Mouse (Mus musculus) myocyte (in vitro differentiated cells): ENCODE measurements around the gene Insc. TPM values are rescaled to one million over a fixed set of nuclear protein-coding genes. Genes with fewer than 3 reads are reported as not detected.

Experiments
- H3K27me3 ChIP-seq: one replicate; pipeline ENCODE4 v1.6.1; 2011; ENCODE audit not compliant: control insufficient read depth, insufficient read depth, insufficient read length
- H3K36me3 ChIP-seq: one replicate; pipeline ENCODE4 v1.6.1; 2011; ENCODE audit not compliant: control insufficient read depth, insufficient read depth
- H3K4me2 ChIP-seq: one replicate; pipeline ENCODE4 v1.6.1; 2011; ENCODE audit warnings: low read depth, control low read depth
- H3K4me3 ChIP-seq: one replicate; pipeline ENCODE4 v1.5.1; 2011; ENCODE audit warnings: mild to moderate bottlenecking, control low read depth, moderate library complexity
- H3K79me2 ChIP-seq: one replicate; pipeline ENCODE4 v1.6.1; 2011; ENCODE audit not compliant: control insufficient read depth, insufficient read depth
- H3ac ChIP-seq: one replicate; pipeline ENCODE4 v1.6.1; 2011; ENCODE audit not compliant: control insufficient read depth, insufficient read length
- CEBPB ChIP-seq: IDR thresholded peaks from 2 replicates; pipeline ENCODE4 v1.6.1; 2011; ENCODE audit warnings: mild to moderate bottlenecking, moderate library complexity; ENCODE audit not compliant: poor library complexity, insufficient read depth, severe bottlenecking
- E2F4 ChIP-seq: IDR thresholded peaks from one replicate; pipeline ENCODE4 v1.6.1; 2011; ENCODE audit warnings: mild to moderate bottlenecking, control low read depth, moderate library complexity; ENCODE audit not compliant: insufficient read depth
- MAX ChIP-seq: IDR thresholded peaks from one replicate; pipeline ENCODE4 v1.6.1; 2011; ENCODE audit warnings: low read depth, mild to moderate bottlenecking, control low read depth
- MYOD1 ChIP-seq, 3 experiments: IDR thresholded peaks; one replicate each; pipeline ENCODE4 v1.6.1; 2011; ENCODE audit warnings: control low read depth in 2 of 3, low read depth in 2 of 3, mild to moderate bottlenecking in 2 of 3, moderate library complexity in 1 of 3; ENCODE audit not compliant: insufficient read length in 2 of 3, control insufficient read depth in 1 of 3
- MYOG ChIP-seq, 3 experiments: IDR thresholded peaks; one replicate each; pipeline ENCODE4 v1.6.1; 2011; ENCODE audit warnings: control low read depth in 2 of 3, low read depth in 2 of 3, mild to moderate bottlenecking in 2 of 3; ENCODE audit not compliant: insufficient read length in 2 of 3, control insufficient read depth in 1 of 3, insufficient read depth in 1 of 3
- POLR2A ChIP-seq: IDR thresholded peaks from one replicate; pipeline ENCODE4 v1.6.1; 2011; ENCODE audit warnings: low read depth, mild to moderate bottlenecking, control low read depth, moderate library complexity; ENCODE audit not compliant: insufficient read length
- POLR2AphosphoS2 ChIP-seq: IDR thresholded peaks from one replicate; pipeline ENCODE4 v1.6.1; 2011; ENCODE audit warnings: low read depth, control low read depth; ENCODE audit not compliant: insufficient read length
- REST ChIP-seq: IDR thresholded peaks from one replicate; pipeline ENCODE4 v1.6.1; 2011; ENCODE audit warnings: mild to moderate bottlenecking, control low read depth, moderate library complexity; ENCODE audit not compliant: insufficient read depth, insufficient read length
- SRF ChIP-seq: IDR thresholded peaks from one replicate; pipeline ENCODE4 v1.6.1; 2011; ENCODE audit warnings: low read depth; ENCODE audit not compliant: control insufficient read depth, insufficient read length
- TCF12 ChIP-seq: IDR thresholded peaks from one replicate; pipeline ENCODE4 v1.6.1; 2011; ENCODE audit warnings: mild to moderate bottlenecking, control low read depth; ENCODE audit not compliant: poor library complexity, insufficient read depth, severe bottlenecking
- TCF3 ChIP-seq: IDR thresholded peaks from one replicate; pipeline ENCODE4 v1.6.1; 2011; ENCODE audit warnings: low read depth, control low read depth; ENCODE audit not compliant: insufficient read length
- USF1 ChIP-seq: IDR thresholded peaks from one replicate; pipeline ENCODE4 v1.6.1; 2011; ENCODE audit warnings: low read depth, mild to moderate bottlenecking, control low read depth, moderate library complexity
- polyA plus RNA-seq: library from polyadenylated mRNA; unstranded; fragments of >200 nt; fragmentation: generic; extraction: Trizol; gene quantifications from one replicate; pipeline ENCODE4 v1.2.1, GENCODE M21; 2012; ENCODE audit warnings: missing spikeins

Insc gene
- polyA plus RNA-seq, 1 experiment, result 0.18 TPM

GRCm38 (mm10) chr7:114896966-114897697 is 153.6 kb downstream of the Insc start:
- Histone ChIP-seq H3K79me2 (no peaks in the 10 kb centered on the region), H3K4me2 (no peak overlapping the region), H3K36me3 (no peaks in the 10 kb centered on the region), H3K4me3 (no peak overlapping the region), H3ac (no peak overlapping the region), H3K27me3 (no peaks in the 10 kb centered on the region)
- TF ChIP-seq SRF (no peak), POLR2A (no peak), TCF12 (no peak), USF1 (no peak), MAX (no peak), TCF3 (no peak), MYOG (IDR thresholded peaks at IDR 0.05; ENCODE audit: control insufficient read depth in 1 of 3, insufficient read depth in 1 of 3, insufficient read length in 2 of 3, low read depth in 2 of 3) (no peak), E2F4 (no peak), CEBPB (no peak), REST (no peak), MYOD1 (IDR thresholded peaks at IDR 0.05; ENCODE audit: control insufficient read depth in 1 of 3, insufficient read length in 2 of 3, low read depth in 2 of 3) (no peak), POLR2AphosphoS2 (no peak)

Other genes with a start within 250 kb of the Insc start
- not detected for gene Cyp2r1, start 180.7 kb upstream of the Insc start, polyA plus RNA-seq
- 0.23 TPM for gene Calca, start 107.3 kb upstream of the Insc start, polyA plus RNA-seq
- gene Calcb, start 25.1 kb upstream of the Insc start, polyA plus RNA-seq, result 0.13 TPM